Mouse (Mus musculus) midbrain, embryonic 12.5 days (tissue): ENCODE data around the gene Mllt10. TPM values are rescaled to one million over a fixed set of nuclear protein-coding genes. Genes with fewer than 3 reads are reported as not detected.
A peak's percentile ranks its signal among the peaks of the same experiment; 100 is the strongest.

Experiments used
- ATAC-seq: fragments of 200-750 bp; cut with Nextera tagmentation; 2 replicates; pipeline ENCODE4 v1.8.0; 2017; ENCODE audit warnings: low read depth, moderate TSS enrichment, moderate library complexity; ENCODE audit not compliant: low FRiP score
- H3K27ac ChIP-seq: fragments of 300-500 bp; sonication (generic); replicated peaks from 2 replicates; pipeline ENCODE4 v1.5.1; 2016; ENCODE audit warnings: mild to moderate bottlenecking
- H3K27me3 ChIP-seq: fragments of 300-500 bp; sonication (generic); 2 replicates; pipeline ENCODE4 v1.6.1; 2016; ENCODE audit warnings: mild to moderate bottlenecking
- H3K36me3 ChIP-seq: fragments of 300-500 bp; sonication (generic); 2 replicates; pipeline ENCODE4 v1.6.1; 2016
- H3K4me1 ChIP-seq: fragments of 300-500 bp; sonication (generic); 2 replicates; pipeline ENCODE4 v1.6.1; 2016
- H3K4me2 ChIP-seq: fragments of 300-500 bp; sonication (generic); replicated peaks from 2 replicates; pipeline ENCODE4 v1.6.1; 2016; ENCODE audit warnings: mild to moderate bottlenecking, moderate library complexity
- H3K4me3 ChIP-seq: fragments of 300-500 bp; sonication (generic); 2 replicates; pipeline ENCODE4 v1.5.1; 2016; ENCODE audit warnings: mild to moderate bottlenecking
- H3K9ac ChIP-seq: fragments of 300-500 bp; sonication (generic); replicated peaks from 2 replicates; pipeline ENCODE4 v1.6.1; 2016; ENCODE audit warnings: mild to moderate bottlenecking, moderate library complexity
- H3K9me3 ChIP-seq: fragments of 300-500 bp; sonication (generic); 2 replicates; pipeline ENCODE4 v1.6.1; 2016; ENCODE audit warnings: mild to moderate bottlenecking
- WGBS: fragments of 180-500 bp; shearing (Covaris S2); methylation state at CpG from one replicate; pipeline ENCODE4 v1.1.7; 2016; 5-methylcytosine and 5-hydroxymethylcytosine counted together
- polyA plus RNA-seq: library from polyadenylated mRNA; unstranded; fragments of >200 nt; fragmentation: Nextera tagmentation; extraction: Ambion mirVana; gene quantifications from 2 replicates; pipeline ENCODE4 v1.2.1, GENCODE M21; 2016

Gene Mllt10
- polyA plus RNA-seq, 1 experiment from 2014 or later, result 64.9 TPM

- Histone ChIP-seq H3K27me3 (no peaks in the 10 kb centered on the region), H3K9me3 (no peaks in the 10 kb centered on the region), H3K9ac (peak overlapping the region; percentile 98), H3K4me1 (peaks cover 29% of the 10 kb centered on the region), H3K27ac (peak overlapping the region; percentile 100), H3K4me3 (peak overlapping the region; percentile 56), H3K4me2 (peak overlapping the region; percentile 81), H3K36me3 (no peaks in the 10 kb centered on the region)
- ATAC-seq, result peak; percentile 97
- under 1% methylated on average over 37 of the region's 50 CpGs for WGBS
Observed at GRCm38 (mm10) chr2:18056786-18057255, 1.8 kb downstream of the Mllt10 start.

GRCm38 (mm10) chr2:18057336-18058145 is 2.5 kb downstream of the Mllt10 start:
- Histone ChIP-seq H3K4me3 (peak overlapping the region; percentile 56), H3K9ac (peak overlapping the region; percentile 98), H3K9me3 (no peaks in the 10 kb centered on the region), H3K36me3 (no peaks in the 10 kb centered on the region), H3K27ac (peak overlapping the region; percentile 100), H3K4me2 (peak overlapping the region; percentile 81), H3K27me3 (no peaks in the 10 kb centered on the region), H3K4me1 (peaks cover 22% of the 10 kb centered on the region)
- whole genome bisulfite sequencing, result under 1% methylated on average over 48 of the region's 48 CpGs
- ATAC-seq, result no peak

DNA sequence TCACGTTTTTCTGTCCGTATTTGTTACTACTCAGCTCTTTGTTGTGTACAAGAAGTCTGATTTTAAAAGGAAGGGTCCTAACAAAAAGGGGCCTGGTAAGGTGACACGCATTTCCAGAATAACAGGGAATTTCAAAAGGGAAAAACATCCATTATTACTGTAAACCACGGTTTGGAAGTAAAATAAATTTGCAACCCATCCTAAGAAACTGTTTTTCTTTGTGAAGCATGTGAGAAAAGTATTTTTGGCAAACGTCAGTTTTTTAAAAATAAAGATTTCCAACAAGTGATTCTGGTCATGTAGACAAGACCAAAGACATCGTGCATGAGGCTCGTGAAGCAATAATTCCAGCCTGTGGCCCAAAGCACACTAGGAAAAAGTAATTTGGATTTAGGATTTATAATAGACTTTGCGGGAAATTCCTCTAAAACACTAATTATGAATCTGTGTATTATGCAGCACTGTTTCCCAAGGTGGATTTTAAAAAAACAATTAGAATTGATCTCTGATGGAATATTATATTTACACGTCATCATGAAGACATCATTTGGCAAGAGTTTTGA is 3.2 kb downstream of the Mllt10 start:
- no peaks in the 10 kb centered on the region for H3K27me3 ChIP-seq

GRCm38 (mm10) chr2:18059063-18059462 is 4.0 kb downstream of the Mllt10 start:
- no peaks in the 10 kb centered on the region for H3K36me3 ChIP-seq
- H3K9me3 ChIP-seq, result no peaks in the 10 kb centered on the region
- 0 out of 2 replicates have a peak overlapping the region, but pooled peaks have one; percentile 56 for H3K4me3 ChIP-seq
- no peaks in the 10 kb centered on the region for H3K27me3 ChIP-seq
- H3K4me1 ChIP-seq, result peaks cover 10% of the 10 kb centered on the region
- peak overlapping the region; percentile 81 for H3K4me2 ChIP-seq
- H3K27ac ChIP-seq, result peak overlapping the region; percentile 100
- peak overlapping the region; percentile 98 for H3K9ac ChIP-seq
- WGBS, result 19% methylated on average over 2 of the region's 2 CpGs
- ATAC-seq, result no peak

More for the DNA sequence above, 3.2 kb downstream of the Mllt10 start:
- ATAC-seq, result no peak
- Histone ChIP-seq H3K9me3 (no peaks in the 10 kb centered on the region), H3K4me3 (peak overlapping the region; percentile 56), H3K27ac (peak overlapping the region; percentile 100), H3K9ac (peak overlapping the region; percentile 98), H3K4me2 (peak overlapping the region; percentile 81), H3K36me3 (no peaks in the 10 kb centered on the region), H3K4me1 (peaks cover 18% of the 10 kb centered on the region)
- 4% methylated on average over 9 of the region's 9 CpGs for WGBS

DNA sequence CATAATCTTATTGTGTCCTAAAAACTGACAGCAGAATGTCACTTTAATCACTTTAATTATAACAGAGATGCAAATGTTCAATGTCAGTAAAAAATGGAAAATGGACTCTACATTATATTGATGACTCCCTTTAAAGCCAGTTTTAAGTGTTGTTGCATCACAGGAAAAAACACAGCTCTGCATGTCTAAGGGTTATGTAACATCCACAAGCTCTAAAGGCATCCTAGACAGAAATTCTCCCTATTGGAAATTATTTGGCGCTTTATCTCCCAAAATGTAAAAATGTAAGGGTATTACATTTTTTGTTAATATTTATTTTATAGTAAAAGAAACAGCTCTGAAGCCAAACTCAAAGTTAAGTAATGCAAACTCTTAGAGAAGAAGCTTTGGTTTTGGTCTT is 4.9 kb downstream of the Mllt10 start:
- no peak overlapping the region for H3K4me3 ChIP-seq
- no peak for ATAC-seq
- 60% methylated on average over 1 of the region's 1 CpGs for WGBS

DNA sequence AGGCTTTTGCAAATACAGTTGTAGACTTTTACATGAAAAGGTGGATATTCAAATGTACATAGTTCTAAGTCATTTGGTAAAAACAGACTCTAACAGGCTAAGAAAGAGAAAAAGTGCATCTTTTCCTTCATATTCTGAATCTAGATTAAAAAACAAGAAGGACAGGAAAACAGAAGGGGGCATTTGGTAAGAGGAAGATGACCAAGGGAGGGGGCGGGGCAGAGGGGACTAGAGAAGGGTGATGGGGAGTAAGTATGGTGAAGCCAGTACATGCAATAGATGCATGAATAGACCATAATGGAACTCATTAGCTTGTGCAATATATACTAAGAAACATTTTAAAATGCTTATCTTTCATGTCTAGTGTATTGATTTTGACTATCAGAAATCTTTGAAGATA is 5.4 kb downstream of the Mllt10 start:
- Histone ChIP-seq H3K9me3 (no peaks in the 10 kb centered on the region), H3K27me3 (no peaks in the 10 kb centered on the region), H3K36me3 (no peaks in the 10 kb centered on the region), H3K4me3 (no peak overlapping the region), H3K27ac (no peak overlapping the region), H3K4me2 (no peak overlapping the region; the same call in 1 of the 2 replicates), H3K9ac (no peak overlapping the region), H3K4me1 (peaks cover 6% of the 10 kb centered on the region)
- 44% methylated on average over 1 of the region's 1 CpGs for WGBS
- no peak for ATAC-seq

More for the DNA sequence above, 4.9 kb downstream of the Mllt10 start:
- Histone ChIP-seq H3K4me2 (no peak overlapping the region), H3K4me1 (peaks cover 6% of the 10 kb centered on the region), H3K9ac (no peak overlapping the region), H3K36me3 (no peaks in the 10 kb centered on the region), H3K27ac (no peak overlapping the region), H3K9me3 (no peaks in the 10 kb centered on the region), H3K27me3 (no peaks in the 10 kb centered on the region)

DNA sequence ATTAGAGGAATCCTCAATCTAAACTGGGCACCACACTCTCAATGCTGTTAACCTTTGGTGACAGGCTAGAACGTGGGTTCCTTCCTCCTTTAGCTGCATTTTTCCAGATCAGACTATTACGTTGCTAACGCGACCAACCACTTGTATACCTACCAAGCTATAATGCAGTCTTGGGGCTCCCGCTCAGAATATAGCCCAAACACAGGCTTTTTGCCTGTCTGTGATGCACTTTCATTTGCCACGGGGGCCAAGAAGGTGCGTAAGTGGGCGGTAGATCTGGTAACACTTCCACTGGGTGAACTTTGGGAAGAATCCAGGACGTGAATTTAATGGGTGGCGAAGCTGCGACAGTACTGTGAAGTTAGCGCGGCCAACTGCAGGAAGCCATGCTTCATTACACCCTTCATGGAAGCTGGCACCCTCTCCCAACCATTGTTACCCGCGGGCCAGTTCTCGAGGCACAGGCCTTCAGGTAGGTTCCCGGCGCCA is 8.8 kb downstream of the Mllt10 start:
- H3K9ac ChIP-seq, result peak overlapping the region; percentile 98
- peak overlapping the region; percentile 88 for H3K4me2 ChIP-seq
- peak overlapping the region; percentile 83 for H3K4me3 ChIP-seq
- H3K9me3 ChIP-seq, result no peaks in the 10 kb centered on the region
- no peaks in the 10 kb centered on the region for H3K27me3 ChIP-seq
- peak; percentile 20 for ATAC-seq
- H3K4me1 ChIP-seq, result peaks cover 17% of the 10 kb centered on the region
- peak overlapping the region; percentile 100 for H3K27ac ChIP-seq
- H3K36me3 ChIP-seq, result peaks cover 6% of the 10 kb centered on the region; the same call in 1 of the 2 replicates
- under 1% methylated on average over 18 of the region's 18 CpGs for WGBS

DNA sequence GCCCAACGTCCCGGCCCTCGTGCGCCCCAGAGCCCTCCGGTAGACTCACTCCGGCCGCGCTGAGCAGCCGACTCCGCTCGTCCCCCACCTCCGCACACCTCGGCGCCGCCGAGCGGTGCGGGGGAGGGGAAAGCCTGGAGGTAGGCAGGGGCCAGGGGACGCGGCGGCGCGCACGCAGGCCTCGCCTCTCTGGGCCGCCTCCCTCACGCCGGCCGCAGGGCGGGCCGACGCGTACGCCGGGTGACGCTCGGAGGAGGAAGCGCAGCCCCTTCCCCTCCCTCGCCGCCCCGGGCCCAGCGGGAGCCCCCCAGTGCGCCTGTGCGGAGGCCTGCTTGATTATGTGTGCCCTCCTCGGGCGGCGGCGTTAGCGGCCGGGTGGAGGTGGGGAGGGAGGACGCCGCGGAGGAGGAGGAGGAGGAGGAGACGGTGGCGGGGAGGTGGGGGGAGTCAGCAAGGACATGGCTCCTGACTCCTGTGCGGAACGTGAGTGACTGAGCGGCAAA is 9.4 kb downstream of the Mllt10 start:
- H3K27ac ChIP-seq, result peak overlapping the region; percentile 100
- no peaks in the 10 kb centered on the region for H3K27me3 ChIP-seq
- H3K4me1 ChIP-seq, result peaks cover 12% of the 10 kb centered on the region
- peaks cover 6% of the 10 kb centered on the region; the same call in 1 of the 2 replicates for H3K36me3 ChIP-seq
- H3K9ac ChIP-seq, result peak overlapping the region; percentile 98
- H3K4me3 ChIP-seq, result peak overlapping the region; percentile 83
- 1% methylated on average over 18 of the region's 58 CpGs for WGBS
- H3K4me2 ChIP-seq, result peak overlapping the region; percentile 88
- H3K9me3 ChIP-seq, result no peaks in the 10 kb centered on the region
- peak; percentile 94 for ATAC-seq

GRCm38 (mm10) chr2:18064941-18065707 is 10.1 kb downstream of the Mllt10 start:
- H3K36me3 ChIP-seq, result peaks cover 6% of the 10 kb centered on the region; the same call in 1 of the 2 replicates
- ATAC-seq, result peak; percentile 83
- peaks cover 11% of the 10 kb centered on the region for H3K4me1 ChIP-seq
- peak overlapping the region; percentile 83 for H3K4me3 ChIP-seq
- WGBS, result 0% methylated on average over 45 of the region's 85 CpGs
- H3K9me3 ChIP-seq, result no peaks in the 10 kb centered on the region
- H3K4me2 ChIP-seq, result peak overlapping the region; percentile 88
- peak overlapping the region; percentile 98 for H3K9ac ChIP-seq
- no peaks in the 10 kb centered on the region for H3K27me3 ChIP-seq
- peak overlapping the region; percentile 100 for H3K27ac ChIP-seq

GRCm38 (mm10) chr2:18065708-18066030 is 10.6 kb downstream of the Mllt10 start:
- Histone ChIP-seq H3K4me2 (peak overlapping the region; percentile 88), H3K9me3 (no peaks in the 10 kb centered on the region), H3K9ac (peak overlapping the region; percentile 98), H3K27me3 (no peaks in the 10 kb centered on the region), H3K36me3 (peaks cover 6% of the 10 kb centered on the region; the same call in 1 of the 2 replicates), H3K4me3 (peak overlapping the region; percentile 83), H3K27ac (peak overlapping the region; percentile 100), H3K4me1 (peaks cover 11% of the 10 kb centered on the region)
- 4% methylated on average over 6 of the region's 6 CpGs for WGBS
- no peak for ATAC-seq

GRCm38 (mm10) chr2:18066436-18066835 is 11.4 kb downstream of the Mllt10 start:
- no peak for ATAC-seq
- H3K4me1 ChIP-seq, result peaks cover 11% of the 10 kb centered on the region

More at GRCm38 (mm10) chr2:18066436-18066835, 11.4 kb downstream of the Mllt10 start:
- Histone ChIP-seq H3K9me3 (no peaks in the 10 kb centered on the region), H3K27ac (no peak overlapping the region), H3K27me3 (no peaks in the 10 kb centered on the region), H3K4me3 (no peak overlapping the region; the same call in 1 of the 2 replicates), H3K9ac (no peak overlapping the region), H3K4me2 (peak overlapping the region; percentile 88), H3K36me3 (peaks cover 6% of the 10 kb centered on the region; the same call in 1 of the 2 replicates)
